Mouse (Mus musculus) frontal cortex, postnatal 14 days (tissue): ENCODE measurements at regions not wholly inside any gene's neighbourhood (a gene's known extent, or its start where the extent isn't known, plus 50 kb on each side); places are given as distances from the start of the nearest gene placed in this dataset.
"Not testable (repeated sequence)": the region's sequence is repeated elsewhere in the genome, so short reads cannot be mapped to it uniquely, and the experiment has no call there.

Source experiments
- DNase-seq, 2 experiments: peaks; one replicate each; pipeline ENCODE4 v3.0.0; 2022; ENCODE audit warnings: low spot score in 2 of 2

GRCm38 (mm10) chr9:33436459-33436858 is 800.4 kb downstream of the Ets1 start:
- no peak for DNase-seq

GRCm38 (mm10) chr9:33442266-33442665 is 806.2 kb downstream of the Ets1 start:
- no peak for DNase-seq

- DNase-seq, result no peak
These were observed 809.9 kb downstream of the Ets1 start for GRCm38 (mm10) chr9:33445902-33446301.

- DNase-seq, result no peak
These were observed 839.1 kb downstream of the Ets1 start for GRCm38 (mm10) chr9:33475106-33475505.

GRCm38 (mm10) chr9:33482845-33483540 is 847.0 kb downstream of the Ets1 start:
- no peak for DNase-seq

GRCm38 (mm10) chr9:33483541-33483846 is 847.5 kb downstream of the Ets1 start:
- no peak for DNase-seq

GRCm38 (mm10) chr9:33533101-33533810 is 897.2 kb downstream of the Ets1 start:
- DNase-seq, result no peak

- DNase-seq, result no peak
These were observed 907.3 kb downstream of the Ets1 start for GRCm38 (mm10) chr9:33543301-33543700.

- DNase-seq, result no peak
These were observed 910.2 kb downstream of the Ets1 start for GRCm38 (mm10) chr9:33546126-33546737.

- DNase-seq, result no peak
These were observed 913.4 kb downstream of the Ets1 start for GRCm38 (mm10) chr9:33549395-33549794.

- no peak for DNase-seq
These were observed 913.7 kb upstream of the Kirrel3 start for GRCm38 (mm10) chr9:33571990-33572389.

GRCm38 (mm10) chr9:33611511-33611910 is 874.2 kb upstream of the Kirrel3 start:
- DNase-seq, result no peak

- no peak for DNase-seq
These were observed 861.3 kb upstream of the Kirrel3 start for GRCm38 (mm10) chr9:33624378-33624777.

GRCm38 (mm10) chr9:33629731-33630473 is 855.8 kb upstream of the Kirrel3 start:
- DNase-seq, result no peak

- no peak for DNase-seq
These were observed 822.7 kb upstream of the Kirrel3 start for GRCm38 (mm10) chr9:33662978-33663377.

- peak; percentile 3 to 4 for DNase-seq
These were observed 804.6 kb upstream of the Kirrel3 start for GRCm38 (mm10) chr9:33681129-33681528.

GRCm38 (mm10) chr9:33691731-33692130 is 794.0 kb upstream of the Kirrel3 start:
- no peak for DNase-seq

- no peak for DNase-seq
These were observed 768.1 kb upstream of the Kirrel3 start for GRCm38 (mm10) chr9:33717614-33718013.

GRCm38 (mm10) chr9:33724811-33725210 is 760.9 kb upstream of the Kirrel3 start:
- no peak for DNase-seq

GRCm38 (mm10) chr9:33728058-33728457 is 757.6 kb upstream of the Kirrel3 start:
- DNase-seq, result not testable (repeated sequence)

GRCm38 (mm10) chr9:33760701-33761100 is 725.0 kb upstream of the Kirrel3 start:
- no peak for DNase-seq

GRCm38 (mm10) chr9:33766235-33766634 is 719.5 kb upstream of the Kirrel3 start:
- no peak for DNase-seq
